Comparison of ENCODE assay signal across 18 mouse cellular contexts in genomic region chr4:55243091-55244058, GRCm38 (mm10).
DNase-seq lines count a peak whose midpoint lies in the region; ATAC-seq and TF ChIP-seq lines count a peak whose summit lies in the region.
"Had no signal": no experiment of that assay in that cellular context is flagged by ENCODE, and none has a peak within 500 bp of the region (broad histone marks: within the 10 kb centered on the region; RNA-seq: fewer than 3 reads in every experiment).

No protein-coding gene starts in this region.

- no peaks in the 10 kb centered on the region for H3K36me3 ChIP-seq in forebrain, embryonic 12.5 days (replicated peaks)
- no peaks in the 10 kb centered on the region for H3K36me3 ChIP-seq in forebrain, embryonic 11.5 days (ENCODE audit: control insufficient read depth, insufficient read depth, low read length)
- H3K36me3 ChIP-seq in G1E (replicated peaks), result no peaks in the 10 kb centered on the region
- H3K36me3 ChIP-seq in forebrain, postnatal 0 days (ENCODE audit: insufficient read depth), result no peaks in the 10 kb centered on the region
- no peaks in the 10 kb centered on the region for H3K36me3 ChIP-seq in neural tube, embryonic 11.5 days (ENCODE audit: control insufficient read depth, insufficient read depth, low read length)
- H3K36me3 ChIP-seq: embryonic facial prominence, embryonic 12.5 days; liver, embryonic 12.5 days; lung, embryonic 15.5 days had no signal

- peak overlapping the region; percentile 44; the same call in 1 of the 2 replicates for H3K27ac ChIP-seq in forebrain, embryonic 12.5 days
- H3K27ac ChIP-seq in forebrain, embryonic 11.5 days (ENCODE audit: low read depth, low read length), result no peak overlapping the region
- no peak overlapping the region for H3K27ac ChIP-seq in forebrain, postnatal 0 days (ENCODE audit: low read depth, low read length)
- H3K27ac ChIP-seq in neural tube, embryonic 11.5 days (ENCODE audit: low read depth, low read length), result no peak overlapping the region
- H3K27ac ChIP-seq: embryonic facial prominence, embryonic 12.5 days; heart, adult 2 months; kidney, postnatal 0 days; liver, embryonic 12.5 days; lung, embryonic 15.5 days had no signal

- no peaks in the 10 kb centered on the region for H3K9me3 ChIP-seq in forebrain, embryonic 12.5 days
- no peaks in the 10 kb centered on the region for H3K9me3 ChIP-seq in forebrain, embryonic 11.5 days (ENCODE audit: control insufficient read depth, low read length)
- peaks cover 44% of the 10 kb centered on the region for H3K9me3 ChIP-seq in G1E (replicated peaks)
- H3K9me3 ChIP-seq in forebrain, postnatal 0 days (ENCODE audit: low read length), result no peaks in the 10 kb centered on the region
- H3K9me3 ChIP-seq in neural tube, embryonic 11.5 days (ENCODE audit: control insufficient read depth, low read length), result no peaks in the 10 kb centered on the region
- H3K9me3 ChIP-seq: embryonic facial prominence, embryonic 12.5 days; liver, embryonic 12.5 days; lung, embryonic 15.5 days had no signal

- H3K27me3 ChIP-seq in forebrain, embryonic 12.5 days, result no peaks in the 10 kb centered on the region
- H3K27me3 ChIP-seq in forebrain, embryonic 11.5 days (ENCODE audit: control insufficient read depth, insufficient read depth, low read length), result no peaks in the 10 kb centered on the region
- no peaks in the 10 kb centered on the region for H3K27me3 ChIP-seq in G1E (ENCODE audit: insufficient read depth, low read length)
- no peaks in the 10 kb centered on the region for H3K27me3 ChIP-seq in forebrain, postnatal 0 days (ENCODE audit: insufficient read depth, low read length)
- H3K27me3 ChIP-seq in neural tube, embryonic 11.5 days (ENCODE audit: control insufficient read depth, insufficient read depth, low read length), result no peaks in the 10 kb centered on the region
- H3K27me3 ChIP-seq: CH12.LX; embryonic facial prominence, embryonic 12.5 days; liver, embryonic 12.5 days; lung, embryonic 15.5 days had no signal

- no peak for DNase-seq in forebrain, embryonic 11.5 days (ENCODE audit: low spot score)
- no peak for DNase-seq in G1E (ENCODE audit: low spot score)
- no peak for DNase-seq in forebrain, postnatal 0 days
- DNase-seq in neural tube, embryonic 11.5 days (ENCODE audit: low spot score), result peak; percentile 35
- no peak for DNase-seq in left cerebral cortex, adult 18-20 months (ENCODE audit: low spot score in 2 of 2)
- no peak for DNase-seq in urinary bladder, postnatal 25 days (ENCODE audit: low spot score)
- no peak for DNase-seq in left cerebral cortex, postnatal 10 days (ENCODE audit: extremely low spot score in 1 of 2, low spot score in 2 of 2)
- DNase-seq: adrenal gland, postnatal 14 days; cerebellum, postnatal 10 days; heart, adult 2 months; spleen, adult 18-20 months had no signal

- 57% methylated on average over 14 of the region's 14 CpGs for WGBS in forebrain, embryonic 12.5 days
- 58% methylated on average over 14 of the region's 14 CpGs for WGBS in forebrain, embryonic 11.5 days
- WGBS in forebrain, postnatal 0 days, result 51% methylated on average over 14 of the region's 14 CpGs
- 49% methylated on average over 14 of the region's 14 CpGs for WGBS in neural tube, embryonic 11.5 days

- no peak overlapping the region for H3K9ac ChIP-seq in forebrain, embryonic 12.5 days
- H3K9ac ChIP-seq in forebrain, embryonic 11.5 days (ENCODE audit: low read length), result no peak overlapping the region
- H3K9ac ChIP-seq in forebrain, postnatal 0 days, result no peak overlapping the region
- no peak overlapping the region for H3K9ac ChIP-seq in neural tube, embryonic 11.5 days (ENCODE audit: low read length)
- H3K9ac ChIP-seq: embryonic facial prominence, embryonic 12.5 days; liver, embryonic 12.5 days; lung, embryonic 15.5 days had no signal

- no peak overlapping the region for H3K4me3 ChIP-seq in forebrain, embryonic 12.5 days (replicated peaks)
- no peak overlapping the region for H3K4me3 ChIP-seq in forebrain, embryonic 11.5 days (ENCODE audit: low read depth, low read length)
- H3K4me3 ChIP-seq in G1E (ENCODE audit: low read depth, low read length), result 0 out of 2 replicates have a peak overlapping the region, but pooled peaks have one; percentile 4
- no peak overlapping the region for H3K4me3 ChIP-seq in forebrain, postnatal 0 days (ENCODE audit: low read depth, low read length)
- no peak overlapping the region for H3K4me3 ChIP-seq in neural tube, embryonic 11.5 days (ENCODE audit: low read depth, low read length)
- H3K4me3 ChIP-seq: embryonic facial prominence, embryonic 12.5 days; heart, adult 2 months; liver, embryonic 12.5 days; lung, embryonic 15.5 days had no signal

- intact Hi-C loops in left cerebral cortex, postnatal 10 days (cut with DNase I), result loop anchor here (10.0 kb wide), 1 partner anchor 299 kb away; the partner anchor contains the start of gene Zfp462

- no peak overlapping the region for H3K4me2 ChIP-seq in forebrain, embryonic 12.5 days
- H3K4me2 ChIP-seq in forebrain, embryonic 11.5 days (ENCODE audit: low read depth, low read length, severe bottlenecking), result no peak overlapping the region
- no peak overlapping the region for H3K4me2 ChIP-seq in forebrain, postnatal 0 days (ENCODE audit: low read depth)
- no peak overlapping the region for H3K4me2 ChIP-seq in neural tube, embryonic 11.5 days (ENCODE audit: low read depth)
- H3K4me2 ChIP-seq: embryonic facial prominence, embryonic 12.5 days; liver, embryonic 12.5 days; lung, embryonic 15.5 days had no signal

- no peak for TF ChIP-seq CTCF in G1E (IDR thresholded peaks at IDR 0.05; ENCODE audit: low read depth, low read length)
- no peak for TF ChIP-seq CTCF in forebrain, postnatal 0 days (IDR thresholded peaks at IDR 0.05; ENCODE audit: low read depth)

- ATAC-seq in forebrain, embryonic 12.5 days (ENCODE audit: low FRiP score), result peak; percentile 43
- no peak for ATAC-seq in forebrain, embryonic 11.5 days (replicated peaks; ENCODE audit: low FRiP score)
- ATAC-seq in G1E (ENCODE audit: extremely low read depth, insufficient number of reproducible peaks, low FRiP score, poor library complexity, severe bottlenecking), result no peak
- ATAC-seq in forebrain, postnatal 0 days, result peak; percentile 61
- peak; percentile 45; the same call in 1 of the 2 replicates for ATAC-seq in neural tube, embryonic 11.5 days (ENCODE audit: insufficient read depth, low FRiP score, low TSS enrichment)
- ATAC-seq: inflammation-experienced regulatory T-cells, adult 6 months; liver, embryonic 12.5 days had no signal

- peaks cover 18% of the 10 kb centered on the region for H3K4me1 ChIP-seq in forebrain, embryonic 12.5 days
- H3K4me1 ChIP-seq in forebrain, embryonic 11.5 days (replicated peaks; ENCODE audit: control insufficient read depth, insufficient read depth, low read length), result peaks cover 5% of the 10 kb centered on the region
- no peaks in the 10 kb centered on the region for H3K4me1 ChIP-seq in G1E (ENCODE audit: insufficient read depth, low read depth, low read length)
- H3K4me1 ChIP-seq in forebrain, postnatal 0 days (ENCODE audit: insufficient read depth), result no peaks in the 10 kb centered on the region
- peaks cover 6% of the 10 kb centered on the region; the same call in 1 of the 2 replicates for H3K4me1 ChIP-seq in neural tube, embryonic 11.5 days (ENCODE audit: control insufficient read depth, insufficient read depth, low read length)
- H3K4me1 ChIP-seq: embryonic facial prominence, embryonic 12.5 days; liver, embryonic 12.5 days had no signal

Comparison
In these comparisons a context has a peak if more than half of its experiments do, and no peak if none do; other contexts are left out.
1. ATAC-seq: peak in forebrain, embryonic 12.5 days (single experiment), forebrain, postnatal 0 days (single experiment) and neural tube, embryonic 11.5 days (single experiment); none in forebrain, embryonic 11.5 days (single experiment) and G1E (single experiment).